Mouse (Mus musculus) ES-Bruce4 (cell line): ENCODE results near the gene Cacna1g. TPM values are rescaled to one million over a fixed set of nuclear protein-coding genes. Genes with fewer than 3 reads are reported as not detected.

Source experiments
- H3K27ac ChIP-seq: 2 replicates; pipeline ENCODE4 v1.5.1; 2012; ENCODE audit warnings: low read length, inconsistent platforms; ENCODE audit not compliant: insufficient read depth
- H3K27me3 ChIP-seq: 2 replicates; pipeline ENCODE4 v1.6.1; 2012; ENCODE audit warnings: mild to moderate bottlenecking, low read length, inconsistent platforms; ENCODE audit not compliant: control insufficient read depth, poor library complexity, insufficient read depth, severe bottlenecking
- H3K36me3 ChIP-seq: 2 replicates; pipeline ENCODE4 v1.6.1; 2012; ENCODE audit warnings: inconsistent platforms, mild to moderate bottlenecking, low read length, moderate library complexity; ENCODE audit not compliant: control insufficient read depth, poor library complexity, insufficient read depth, severe bottlenecking
- H3K4me1 ChIP-seq: one replicate; pipeline ENCODE4 v1.8.1; 2011; ENCODE audit warnings: low read length; ENCODE audit not compliant: control insufficient read depth, insufficient read depth
- H3K4me3 ChIP-seq: 2 replicates; pipeline ENCODE4 v1.5.1; 2011; ENCODE audit warnings: low read depth, mild to moderate bottlenecking, low read length
- H3K9ac ChIP-seq: 2 replicates; pipeline ENCODE4 v1.6.1; 2012; ENCODE audit warnings: low read depth, mild to moderate bottlenecking, inconsistent platforms; ENCODE audit not compliant: poor library complexity, severe bottlenecking
- H3K9me3 ChIP-seq: replicated peaks from 2 replicates; pipeline ENCODE4 v1.6.1; 2012; ENCODE audit warnings: mild to moderate bottlenecking, low read length, inconsistent platforms; ENCODE audit not compliant: control insufficient read depth, poor library complexity, insufficient read depth, severe bottlenecking
- CTCF ChIP-seq: IDR thresholded peaks from one replicate; pipeline ENCODE4 v1.8.1; 2011; ENCODE audit warnings: low read depth, low read length
- EP300 ChIP-seq: IDR thresholded peaks from 2 replicates; pipeline ENCODE4 v1.6.1; 2011; ENCODE audit warnings: low read depth, low read length; ENCODE audit not compliant: insufficient read depth
- POLR2A ChIP-seq: IDR thresholded peaks from one replicate; pipeline ENCODE4 v1.8.1; 2011; ENCODE audit warnings: low read length; ENCODE audit not compliant: insufficient read depth
- polyA plus RNA-seq: library from polyadenylated mRNA; stranded (reverse); fragments of >200 nt; gene quantifications from 2 replicates; pipeline ENCODE4 v1.2.4, GENCODE M21; 2011; ENCODE audit warnings: low read depth; ENCODE audit not compliant: missing spikeins, insufficient read depth, insufficient read length

Gene Cacna1g
- polyA plus RNA-seq, 1 experiment, result 2.9 TPM

DNA sequence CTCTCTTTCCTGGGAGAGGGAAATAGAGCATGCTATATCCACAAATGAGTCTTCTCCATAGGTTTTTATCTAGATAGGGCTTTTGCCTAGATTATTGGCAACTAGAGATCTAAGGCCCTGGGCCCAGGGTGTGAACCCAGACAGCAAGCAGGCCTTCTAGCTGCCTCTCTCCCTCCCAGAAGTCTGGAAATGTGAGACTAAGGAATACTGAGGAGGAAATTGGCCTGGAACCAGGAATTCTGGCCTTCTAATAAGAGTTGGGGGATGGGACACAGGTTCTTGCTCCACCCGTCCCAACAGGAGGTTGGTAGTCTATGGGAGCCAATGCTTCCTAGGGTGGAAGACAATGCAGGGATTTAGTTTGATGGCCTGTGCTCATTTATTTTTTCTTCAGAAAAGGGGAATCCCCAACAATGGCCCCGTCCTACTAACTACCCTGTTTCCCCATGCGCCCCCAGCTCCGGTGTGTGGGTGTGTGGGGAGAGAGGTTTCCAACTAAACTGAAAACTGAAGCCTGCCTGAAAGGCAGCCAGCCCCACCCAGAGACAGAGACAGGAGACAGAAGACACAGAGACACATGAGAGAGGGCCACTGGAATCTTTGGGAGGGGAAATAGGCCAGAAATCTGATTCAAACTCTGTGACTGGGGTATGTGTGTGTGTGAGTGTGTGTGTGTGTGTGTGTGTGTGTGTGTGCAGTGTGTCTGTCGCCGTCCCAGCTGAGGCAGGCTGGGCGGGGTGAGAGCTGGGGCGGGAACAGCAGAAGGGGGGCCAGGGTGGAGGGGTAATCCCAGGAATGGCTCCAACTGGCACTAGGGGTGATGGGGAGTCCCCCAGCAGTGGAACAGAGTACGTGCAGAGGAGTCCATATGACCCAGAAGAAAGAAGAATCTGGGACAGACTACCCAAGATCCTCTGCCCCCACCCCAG is 4.6 kb downstream of the Cacna1g start:
- Histone ChIP-seq H3K4me1 (no peaks in the 10 kb centered on the region), H3K4me3 (no peak overlapping the region), H3K9me3 (no peaks in the 10 kb centered on the region), H3K9ac (no peak overlapping the region), H3K27ac (no peak overlapping the region), H3K27me3 (peaks cover 20% of the 10 kb centered on the region), H3K36me3 (no peaks in the 10 kb centered on the region)
- TF ChIP-seq POLR2A, result no peak
- no peak for TF ChIP-seq EP300
- no peak for TF ChIP-seq CTCF

GRCm38 (mm10) chr11:94468582-94469064 is 5.4 kb downstream of the Cacna1g start:
- TF ChIP-seq POLR2A (no peak), EP300 (no peak), CTCF (no peak)
- Histone ChIP-seq H3K4me1 (no peaks in the 10 kb centered on the region), H3K27ac (no peak overlapping the region), H3K9ac (no peak overlapping the region), H3K4me3 (no peak overlapping the region), H3K9me3 (no peaks in the 10 kb centered on the region), H3K27me3 (peaks cover 17% of the 10 kb centered on the region), H3K36me3 (no peaks in the 10 kb centered on the region)

DNA sequence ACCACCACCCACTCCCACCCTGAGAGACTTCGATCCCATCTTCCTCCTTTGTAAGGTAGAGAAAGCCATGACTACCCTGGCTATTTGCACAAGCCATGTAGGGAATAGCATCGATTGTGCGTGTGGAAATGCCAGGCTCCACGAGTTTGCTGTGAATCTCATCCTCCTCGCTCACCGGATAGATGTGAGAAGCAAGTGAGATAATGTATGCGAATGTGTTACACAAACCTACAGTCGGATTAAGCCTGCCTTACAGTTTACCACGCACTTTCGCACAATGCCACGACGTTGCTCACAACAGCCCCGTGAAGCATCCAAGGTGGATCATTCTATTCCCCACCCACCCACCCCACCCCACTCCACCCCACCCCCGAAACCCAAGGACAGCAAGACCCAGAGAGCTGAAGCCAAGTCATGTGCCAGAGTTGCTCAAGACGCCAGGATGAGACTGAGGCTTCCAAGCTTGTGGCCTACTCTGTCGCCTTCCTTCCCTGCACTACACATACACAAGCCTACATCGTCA is 7.6 kb downstream of the Cacna1g start:
- H3K4me1 ChIP-seq, result no peaks in the 10 kb centered on the region
- H3K9me3 ChIP-seq, result no peaks in the 10 kb centered on the region
- H3K27me3 ChIP-seq, result peaks cover 3% of the 10 kb centered on the region; the same call in 1 of the 2 replicates
- no peak overlapping the region for H3K4me3 ChIP-seq
- no peak overlapping the region for H3K9ac ChIP-seq
- no peaks in the 10 kb centered on the region for H3K36me3 ChIP-seq
- TF ChIP-seq EP300 (no peak), CTCF (no peak), POLR2A (no peak)
- H3K27ac ChIP-seq, result no peak overlapping the region

DNA sequence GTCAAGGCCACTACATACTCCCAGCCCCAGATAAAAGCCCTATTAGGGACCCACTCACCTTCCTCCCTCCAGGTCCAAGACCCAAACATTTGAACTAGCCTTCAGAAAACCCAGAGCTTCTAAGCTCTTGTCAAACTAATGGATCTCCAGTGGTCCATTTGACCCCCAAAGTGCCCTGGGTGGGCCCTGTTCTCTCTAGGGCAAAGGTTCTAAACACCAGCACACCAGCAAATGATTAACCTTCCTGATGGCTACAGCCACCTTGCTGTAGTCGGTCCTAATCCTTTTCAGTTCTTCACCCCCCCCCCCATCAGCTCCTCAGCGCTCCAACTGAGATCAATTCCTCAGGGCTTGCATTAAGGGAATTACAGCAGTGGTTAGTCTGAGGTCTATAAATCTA is 9.8 kb downstream of the Cacna1g start:
- no peak for TF ChIP-seq EP300
- no peak for TF ChIP-seq POLR2A
- TF ChIP-seq CTCF, result no peak
- H3K4me3 ChIP-seq, result no peak overlapping the region
- no peaks in the 10 kb centered on the region for H3K27me3 ChIP-seq
- H3K9ac ChIP-seq, result no peak overlapping the region
- no peaks in the 10 kb centered on the region for H3K4me1 ChIP-seq
- H3K9me3 ChIP-seq, result no peaks in the 10 kb centered on the region
- no peak overlapping the region for H3K27ac ChIP-seq
- no peaks in the 10 kb centered on the region for H3K36me3 ChIP-seq

- no peaks in the 10 kb centered on the region for H3K9me3 ChIP-seq
- H3K27ac ChIP-seq, result no peak overlapping the region
- no peak overlapping the region for H3K9ac ChIP-seq
- no peak for TF ChIP-seq CTCF
- no peak for TF ChIP-seq EP300
- TF ChIP-seq POLR2A, result no peak
- H3K36me3 ChIP-seq, result no peaks in the 10 kb centered on the region
- H3K4me3 ChIP-seq, result no peak overlapping the region
- H3K27me3 ChIP-seq, result no peaks in the 10 kb centered on the region
- no peaks in the 10 kb centered on the region for H3K4me1 ChIP-seq
These were observed 12.1 kb downstream of the Cacna1g start for GRCm38 (mm10) chr11:94461856-94462255.

- H3K36me3 ChIP-seq, result no peaks in the 10 kb centered on the region
These were observed 17.0 kb downstream of the Cacna1g start for GRCm38 (mm10) chr11:94457001-94457400.

More at GRCm38 (mm10) chr11:94457001-94457400, 17.0 kb downstream of the Cacna1g start:
- Histone ChIP-seq H3K4me1 (no peaks in the 10 kb centered on the region), H3K4me3 (no peak overlapping the region), H3K27me3 (no peaks in the 10 kb centered on the region), H3K27ac (no peak overlapping the region), H3K9ac (no peak overlapping the region), H3K9me3 (no peaks in the 10 kb centered on the region)
- TF ChIP-seq EP300, result no peak
- no peak for TF ChIP-seq POLR2A
- no peak for TF ChIP-seq CTCF
